Mouse (Mus musculus) limb, embryonic 12.5 days (tissue): Measurements from ENCODE around the gene Dtnbp1. TPM values are rescaled to one million over a fixed set of nuclear protein-coding genes. Genes with fewer than 3 reads are reported as not detected.

ENCODE experiments used
- ATAC-seq: fragments of 200-750 bp; cut with Nextera tagmentation; 2 replicates; pipeline ENCODE4 v1.8.0; 2017; ENCODE audit warnings: low read depth, moderate TSS enrichment; ENCODE audit not compliant: insufficient number of reproducible peaks, insufficient read depth, low FRiP score, low TSS enrichment
- H3K27ac ChIP-seq: fragments of 300-500 bp; sonication (generic); 2 replicates; pipeline ENCODE4 v1.5.1; 2016; ENCODE audit warnings: mild to moderate bottlenecking, moderate library complexity
- H3K27me3 ChIP-seq: fragments of 300-500 bp; sonication (generic); 2 replicates; pipeline ENCODE4 v1.6.1; 2016; ENCODE audit warnings: mild to moderate bottlenecking, moderate library complexity
- H3K36me3 ChIP-seq: fragments of 300-500 bp; sonication (generic); 2 replicates; pipeline ENCODE4 v1.6.1; 2016; ENCODE audit warnings: mild to moderate bottlenecking, moderate library complexity
- H3K4me1 ChIP-seq: fragments of 300-500 bp; sonication (generic); replicated peaks from 2 replicates; pipeline ENCODE4 v1.6.1; 2016
- H3K4me2 ChIP-seq: fragments of 300-500 bp; sonication (generic); 2 replicates; pipeline ENCODE4 v1.6.1; 2016; ENCODE audit warnings: mild to moderate bottlenecking, moderate library complexity
- H3K4me3 ChIP-seq: fragments of 300-500 bp; sonication (generic); replicated peaks from 2 replicates; pipeline ENCODE4 v1.5.1; 2016; ENCODE audit warnings: mild to moderate bottlenecking
- H3K9ac ChIP-seq: fragments of 300-500 bp; sonication (generic); replicated peaks from 2 replicates; pipeline ENCODE4 v1.6.1; 2016; ENCODE audit warnings: mild to moderate bottlenecking, moderate library complexity
- H3K9me3 ChIP-seq: fragments of 300-500 bp; sonication (generic); 2 replicates; pipeline ENCODE4 v1.6.1; 2016; ENCODE audit warnings: mild to moderate bottlenecking, moderate library complexity
- WGBS: fragments of 180-500 bp; shearing (Covaris S2); methylation state at CpG from one replicate; pipeline ENCODE4 v1.1.7; 2016; 5-methylcytosine and 5-hydroxymethylcytosine counted together
- polyA plus RNA-seq: library from polyadenylated mRNA; unstranded; fragments of >200 nt; fragmentation: Nextera tagmentation; extraction: Ambion mirVana; gene quantifications from 2 replicates; pipeline ENCODE4 v1.2.1, GENCODE M21; 2016

The Dtnbp1 gene
- polyA plus RNA-seq, 1 experiment from 2014 or later, result 76.2 TPM

DNA sequence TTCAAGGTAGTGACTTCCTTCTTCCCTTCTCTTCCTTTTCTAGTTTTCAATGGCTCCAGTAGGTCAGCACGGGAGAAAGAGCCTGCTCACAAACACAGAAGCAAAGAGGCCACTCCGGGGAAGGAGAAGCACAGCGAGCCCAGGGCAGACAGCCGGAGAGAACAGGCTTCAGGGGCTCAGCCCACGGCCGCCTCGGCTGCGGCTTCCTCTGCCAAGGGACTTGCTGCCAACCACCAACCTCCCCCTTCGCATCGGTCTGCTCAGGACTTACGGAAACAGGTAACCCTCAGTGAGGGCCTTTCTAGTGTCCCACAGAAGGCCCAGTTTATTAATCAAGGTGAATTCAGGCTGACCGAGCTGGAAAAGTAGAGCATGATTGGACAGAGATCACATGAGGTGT is 105.7 kb downstream of the Dtnbp1 start:
- Histone ChIP-seq H3K36me3 (peaks cover 56% of the 10 kb centered on the region), H3K4me1 (peaks cover 19% of the 10 kb centered on the region), H3K27ac (no peak overlapping the region), H3K4me2 (no peak overlapping the region), H3K9ac (no peak overlapping the region), H3K27me3 (no peaks in the 10 kb centered on the region), H3K4me3 (no peak overlapping the region), H3K9me3 (no peaks in the 10 kb centered on the region)
- WGBS, result 95% methylated on average over 12 of the region's 12 CpGs
- no peak for ATAC-seq

GRCm38 (mm10) chr13:44891813-44892730 is 109.9 kb downstream of the Dtnbp1 start:
- no peak overlapping the region for H3K4me3 ChIP-seq
- peaks cover 41% of the 10 kb centered on the region for H3K36me3 ChIP-seq
- H3K4me2 ChIP-seq, result no peak overlapping the region
- WGBS, result 24% methylated on average over 5 of the region's 5 CpGs
- no peak; the same call in 1 of the 2 replicates for ATAC-seq
- no peaks in the 10 kb centered on the region for H3K9me3 ChIP-seq
- H3K27ac ChIP-seq, result 0 out of 2 replicates have a peak overlapping the region, but pooled peaks have one; percentile 7
- peaks cover 19% of the 10 kb centered on the region for H3K4me1 ChIP-seq
- H3K27me3 ChIP-seq, result no peaks in the 10 kb centered on the region
- H3K9ac ChIP-seq, result no peak overlapping the region

- no peak overlapping the region for H3K9ac ChIP-seq
- H3K9me3 ChIP-seq, result no peaks in the 10 kb centered on the region
- ATAC-seq, result no peak
- peaks cover 19% of the 10 kb centered on the region for H3K4me1 ChIP-seq
- H3K27ac ChIP-seq, result no peak overlapping the region
- H3K36me3 ChIP-seq, result peaks cover 34% of the 10 kb centered on the region
- no peak overlapping the region for H3K4me3 ChIP-seq
- WGBS, result 85% methylated on average over 2 of the region's 2 CpGs
- H3K27me3 ChIP-seq, result no peaks in the 10 kb centered on the region
- no peak overlapping the region for H3K4me2 ChIP-seq
Measured at GRCm38 (mm10) chr13:44890612-44891011, 111.3 kb downstream of the Dtnbp1 start.

- ATAC-seq, result no peak
- H3K9me3 ChIP-seq, result no peaks in the 10 kb centered on the region
- H3K4me1 ChIP-seq, result 0 out of 2 replicates have a peak, but pooled peaks cover under 1% of the 10 kb centered on the region
- 94% methylated on average over 2 of the region's 2 CpGs for WGBS
- no peak overlapping the region for H3K4me3 ChIP-seq
- peaks cover 29% of the 10 kb centered on the region for H3K36me3 ChIP-seq
- H3K27ac ChIP-seq, result no peak overlapping the region
- H3K27me3 ChIP-seq, result no peaks in the 10 kb centered on the region
- no peak overlapping the region for H3K9ac ChIP-seq
- H3K4me2 ChIP-seq, result no peak overlapping the region
Measured at GRCm38 (mm10) chr13:44886221-44886620, 115.7 kb downstream of the Dtnbp1 start.

- H3K4me2 ChIP-seq, result no peak overlapping the region
- no peaks in the 10 kb centered on the region for H3K27me3 ChIP-seq
- ATAC-seq, result no peak
- H3K36me3 ChIP-seq, result peaks cover 18% of the 10 kb centered on the region; the same call in 1 of the 2 replicates
- H3K9ac ChIP-seq, result no peak overlapping the region
- 87% methylated on average over 4 of the region's 4 CpGs for WGBS
- H3K27ac ChIP-seq, result no peak overlapping the region
- H3K4me1 ChIP-seq, result peaks cover 8% of the 10 kb centered on the region
- H3K4me3 ChIP-seq, result no peak overlapping the region
- H3K9me3 ChIP-seq, result no peaks in the 10 kb centered on the region
Measured at GRCm38 (mm10) chr13:44881001-44881400, 120.9 kb downstream of the Dtnbp1 start.

GRCm38 (mm10) chr13:44876799-44877198 is 125.1 kb downstream of the Dtnbp1 start:
- Histone ChIP-seq H3K9me3 (no peaks in the 10 kb centered on the region), H3K36me3 (peaks cover 29% of the 10 kb centered on the region; the same call in 1 of the 2 replicates), H3K27ac (no peak overlapping the region), H3K4me3 (no peak overlapping the region), H3K4me2 (no peak overlapping the region), H3K4me1 (peaks cover 11% of the 10 kb centered on the region), H3K27me3 (no peaks in the 10 kb centered on the region), H3K9ac (no peak overlapping the region)
- no peak for ATAC-seq
- WGBS, result 83% methylated on average over 2 of the region's 2 CpGs

Other genes starting within 250 kb of the Dtnbp1 start
- not detected in 2 replicates for gene Gm9817, start 76.5 kb upstream of the Dtnbp1 start, polyA plus RNA-seq